Mouse (Mus musculus) thymus, adult 2 months (tissue): ENCODE measurements around the gene Hacd3.

Source experiments
- CTCF ChIP-seq: fragments of 200-500 bp; IDR thresholded peaks from 2 replicates; pipeline ENCODE4 v1.5.1; 2012; ENCODE audit warnings: mild to moderate bottlenecking, control low read depth, low read length, moderate library complexity, borderline replicate concordance; ENCODE audit not compliant: control insufficient read depth, poor library complexity, insufficient read depth; ENCODE audit errors: extremely low read depth
- POLR2A ChIP-seq: fragments of 200-500 bp; IDR thresholded peaks from 2 replicates; pipeline ENCODE4 v1.6.1; 2012; ENCODE audit warnings: mild to moderate bottlenecking, low read length, control low read depth, moderate library complexity; ENCODE audit not compliant: control insufficient read depth, poor library complexity, insufficient read depth; ENCODE audit errors: extremely low read depth

DNA sequence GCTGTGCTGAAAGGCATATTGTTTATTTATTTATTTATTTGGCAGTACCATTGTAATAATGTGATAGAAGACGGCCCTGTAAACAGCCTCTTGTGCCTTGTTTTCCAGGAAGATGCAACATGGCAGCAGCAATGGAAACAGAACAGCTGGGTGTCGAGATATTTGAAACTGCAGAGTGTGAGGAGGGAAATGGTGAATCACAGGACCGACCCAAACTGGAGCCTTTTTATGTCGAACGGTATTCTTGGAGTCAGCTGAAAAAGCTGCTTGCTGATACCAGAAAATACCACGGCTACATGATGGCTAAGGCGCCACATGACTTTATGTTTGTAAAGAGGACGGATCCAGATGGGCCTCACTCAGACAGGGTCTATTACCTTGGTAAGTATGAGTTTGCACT is 15.4 kb upstream of the Hacd3 start:
- TF ChIP-seq CTCF (no peak), POLR2A (no peak)
